Mouse (Mus musculus) ES-Bruce4 (cell line): Measurements from ENCODE around the gene Ski. TPM values are rescaled to one million over a fixed set of nuclear protein-coding genes. Genes with fewer than 3 reads are reported as not detected.

Experiments used
- H3K27ac ChIP-seq: 2 replicates; pipeline ENCODE4 v1.5.1; 2012; ENCODE audit warnings: low read length, inconsistent platforms; ENCODE audit not compliant: insufficient read depth
- H3K27me3 ChIP-seq: 2 replicates; pipeline ENCODE4 v1.6.1; 2012; ENCODE audit warnings: mild to moderate bottlenecking, low read length, inconsistent platforms; ENCODE audit not compliant: control insufficient read depth, poor library complexity, insufficient read depth, severe bottlenecking
- H3K36me3 ChIP-seq: 2 replicates; pipeline ENCODE4 v1.6.1; 2012; ENCODE audit warnings: inconsistent platforms, mild to moderate bottlenecking, low read length, moderate library complexity; ENCODE audit not compliant: control insufficient read depth, poor library complexity, insufficient read depth, severe bottlenecking
- H3K4me1 ChIP-seq: one replicate; pipeline ENCODE4 v1.8.1; 2011; ENCODE audit warnings: low read length; ENCODE audit not compliant: control insufficient read depth, insufficient read depth
- H3K4me3 ChIP-seq: 2 replicates; pipeline ENCODE4 v1.5.1; 2011; ENCODE audit warnings: low read depth, mild to moderate bottlenecking, low read length
- H3K9ac ChIP-seq: 2 replicates; pipeline ENCODE4 v1.6.1; 2012; ENCODE audit warnings: low read depth, mild to moderate bottlenecking, inconsistent platforms; ENCODE audit not compliant: poor library complexity, severe bottlenecking
- H3K9me3 ChIP-seq: replicated peaks from 2 replicates; pipeline ENCODE4 v1.6.1; 2012; ENCODE audit warnings: mild to moderate bottlenecking, low read length, inconsistent platforms; ENCODE audit not compliant: control insufficient read depth, poor library complexity, insufficient read depth, severe bottlenecking
- CTCF ChIP-seq: IDR thresholded peaks from one replicate; pipeline ENCODE4 v1.8.1; 2011; ENCODE audit warnings: low read depth, low read length
- EP300 ChIP-seq: IDR thresholded peaks from 2 replicates; pipeline ENCODE4 v1.6.1; 2011; ENCODE audit warnings: low read depth, low read length; ENCODE audit not compliant: insufficient read depth
- POLR2A ChIP-seq: IDR thresholded peaks from one replicate; pipeline ENCODE4 v1.8.1; 2011; ENCODE audit warnings: low read length; ENCODE audit not compliant: insufficient read depth
- polyA plus RNA-seq: library from polyadenylated mRNA; stranded (reverse); fragments of >200 nt; gene quantifications from 2 replicates; pipeline ENCODE4 v1.2.4, GENCODE M21; 2011; ENCODE audit warnings: low read depth; ENCODE audit not compliant: missing spikeins, insufficient read depth, insufficient read length

Gene Ski
- polyA plus RNA-seq, 1 experiment, result 67.2 TPM

GRCm38 (mm10) chr4:155134686-155135172 lies 87.7 kb downstream of the Ski start:
- no peaks in the 10 kb centered on the region for H3K4me1 ChIP-seq
- no peak overlapping the region for H3K4me3 ChIP-seq
- H3K9me3 ChIP-seq, result no peaks in the 10 kb centered on the region
- H3K27ac ChIP-seq, result no peak overlapping the region
- TF ChIP-seq EP300 (no peak), POLR2A (no peak), CTCF (no peak)
- no peaks in the 10 kb centered on the region for H3K36me3 ChIP-seq
- no peaks in the 10 kb centered on the region for H3K27me3 ChIP-seq
- H3K9ac ChIP-seq, result no peak overlapping the region

GRCm38 (mm10) chr4:155133658-155134417 lies 88.6 kb downstream of the Ski start:
- no peak for TF ChIP-seq CTCF
- no peak for TF ChIP-seq EP300
- Histone ChIP-seq H3K36me3 (no peaks in the 10 kb centered on the region), H3K9ac (no peak overlapping the region), H3K9me3 (no peaks in the 10 kb centered on the region), H3K4me3 (no peak overlapping the region), H3K27ac (no peak overlapping the region), H3K27me3 (no peaks in the 10 kb centered on the region), H3K4me1 (no peaks in the 10 kb centered on the region)

GRCm38 (mm10) chr4:155133188-155133587 lies 89.2 kb downstream of the Ski start:
- Histone ChIP-seq H3K4me1 (no peaks in the 10 kb centered on the region), H3K9me3 (no peaks in the 10 kb centered on the region), H3K9ac (no peak overlapping the region), H3K4me3 (no peak overlapping the region), H3K27me3 (no peaks in the 10 kb centered on the region), H3K27ac (no peak overlapping the region), H3K36me3 (no peaks in the 10 kb centered on the region)
- TF ChIP-seq POLR2A (no peak), CTCF (no peak), EP300 (no peak)

- Histone ChIP-seq H3K36me3 (no peaks in the 10 kb centered on the region), H3K9me3 (no peaks in the 10 kb centered on the region), H3K27me3 (no peaks in the 10 kb centered on the region), H3K27ac (no peak overlapping the region), H3K4me3 (no peak overlapping the region), H3K9ac (no peak overlapping the region), H3K4me1 (no peaks in the 10 kb centered on the region)
- no peak for TF ChIP-seq POLR2A
- no peak for TF ChIP-seq CTCF
- TF ChIP-seq EP300, result no peak
These were observed 91.8 kb downstream of the Ski start for GRCm38 (mm10) chr4:155130616-155131015.

GRCm38 (mm10) chr4:155129996-155130395 lies 92.4 kb downstream of the Ski start:
- Histone ChIP-seq H3K9ac (no peak overlapping the region), H3K4me1 (no peaks in the 10 kb centered on the region), H3K36me3 (no peaks in the 10 kb centered on the region), H3K9me3 (no peaks in the 10 kb centered on the region), H3K27me3 (no peaks in the 10 kb centered on the region), H3K4me3 (no peak overlapping the region), H3K27ac (no peak overlapping the region)
- no peak for TF ChIP-seq EP300
- no peak for TF ChIP-seq POLR2A
- TF ChIP-seq CTCF, result no peak

- H3K27me3 ChIP-seq, result no peaks in the 10 kb centered on the region
- H3K36me3 ChIP-seq, result no peaks in the 10 kb centered on the region
- no peak overlapping the region for H3K9ac ChIP-seq
- TF ChIP-seq EP300 (no peak), CTCF (peak; percentile 17)
- no peaks in the 10 kb centered on the region for H3K9me3 ChIP-seq
- H3K27ac ChIP-seq, result no peak overlapping the region
- no peak overlapping the region for H3K4me3 ChIP-seq
- H3K4me1 ChIP-seq, result no peaks in the 10 kb centered on the region
These were observed 93.1 kb downstream of the Ski start for GRCm38 (mm10) chr4:155129132-155129917.
